Mouse (Mus musculus) central nervous system, embryonic 18 days (tissue): ENCODE results near the gene Vti1b. TPM values are rescaled to one million over a fixed set of nuclear protein-coding genes. Genes with fewer than 3 reads are reported as not detected.

Experiments
- polyA plus RNA-seq: library from polyadenylated mRNA; depleted of rRNA; stranded (reverse); fragments of >200 nt; gene quantifications from 2 replicates; pipeline ENCODE4 v1.2.3, GENCODE M21; 2012; rRNA removed

Gene Vti1b
- 111 and 120 TPM in 2 replicates for polyA plus RNA-seq

DNA sequence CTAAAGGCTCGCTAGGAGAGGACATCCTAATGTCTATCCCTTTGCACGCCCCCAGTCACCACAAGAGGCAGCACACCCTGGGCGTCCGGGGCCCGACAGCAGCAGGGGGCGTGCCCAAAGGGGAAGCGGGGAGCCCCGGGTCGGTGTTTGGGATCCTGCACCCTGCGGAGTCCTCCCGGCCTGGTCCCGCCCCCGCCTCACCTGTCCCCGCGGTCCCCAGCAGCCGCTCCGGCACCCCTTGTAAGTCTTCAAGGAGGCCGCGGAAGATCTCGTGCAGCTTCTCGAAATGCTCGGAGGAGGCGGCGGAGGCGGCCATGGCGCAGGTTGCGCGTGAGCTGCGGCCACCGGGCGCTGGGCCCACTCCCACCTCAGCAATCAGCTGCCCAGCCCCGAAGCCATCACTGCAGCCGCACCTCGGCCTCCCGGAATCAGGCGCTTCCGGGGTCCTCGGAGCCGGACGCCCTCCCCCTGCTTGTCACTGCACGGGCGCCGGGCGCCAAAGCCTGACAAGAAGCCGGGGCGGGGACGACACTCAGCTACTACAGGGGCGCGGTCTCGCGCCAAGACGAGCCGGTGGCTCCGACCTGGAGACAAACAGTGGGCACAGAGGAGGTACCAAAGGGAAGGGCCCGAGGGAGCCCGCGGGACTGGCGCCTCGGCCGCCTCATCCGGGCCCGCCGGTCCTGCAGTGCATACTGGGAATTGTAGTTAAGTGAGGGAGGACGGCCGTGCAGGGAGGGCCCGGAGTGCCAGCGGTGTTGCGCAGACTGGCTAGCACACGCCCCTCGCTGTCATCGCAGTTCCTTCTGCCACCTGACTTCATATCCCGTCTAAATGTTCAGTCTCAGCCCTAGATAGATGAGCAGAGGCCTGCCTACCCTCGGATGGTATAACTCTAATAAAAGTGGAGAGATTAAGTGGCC lies at the start of gene Vti1b:
Gene Vti1b (minus strand): TSS at position 649 of the 923 bp plus-strand sequence.

DNA sequence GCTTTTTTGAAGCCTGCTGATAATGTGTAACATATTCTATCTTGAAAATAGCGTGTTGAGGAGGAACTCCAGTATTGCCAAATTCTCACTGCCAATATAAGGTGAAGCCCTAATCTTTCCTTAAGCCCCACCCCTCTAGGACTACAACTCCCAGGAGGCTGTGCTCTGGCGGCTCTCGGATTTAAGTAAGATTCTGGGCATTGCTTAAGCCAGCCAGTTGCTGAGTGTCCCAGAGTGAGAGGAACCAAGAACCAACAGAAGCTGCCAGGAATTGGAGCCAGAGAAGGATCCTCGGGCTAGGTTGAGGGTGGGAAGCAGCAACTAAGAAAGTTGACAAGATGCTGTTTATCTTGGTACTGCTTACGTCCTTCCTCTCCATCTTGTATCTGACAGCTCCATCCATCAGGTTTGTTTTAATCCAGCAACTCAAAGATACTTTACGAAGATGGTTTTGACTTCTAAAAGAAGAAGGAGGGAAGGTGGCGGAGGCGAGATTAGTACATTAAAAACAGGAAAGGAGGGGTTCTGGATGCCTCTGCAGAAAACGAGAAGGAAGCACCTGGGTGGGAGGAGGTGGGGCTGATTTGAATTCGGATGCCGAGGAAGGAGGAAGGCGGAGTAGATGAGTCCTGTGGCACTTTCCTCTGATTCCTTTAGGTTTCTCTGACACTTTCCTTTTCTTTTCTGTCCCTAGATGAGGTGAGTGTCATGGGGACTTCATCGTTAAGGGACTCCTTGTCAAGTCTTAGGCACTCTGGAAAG lies 36.4 kb upstream of the Vti1b start, which contains the start of gene Rdh12:
Gene Rdh12 (plus strand): TSS at position 212 of the 762 bp plus-strand sequence.

DNA sequence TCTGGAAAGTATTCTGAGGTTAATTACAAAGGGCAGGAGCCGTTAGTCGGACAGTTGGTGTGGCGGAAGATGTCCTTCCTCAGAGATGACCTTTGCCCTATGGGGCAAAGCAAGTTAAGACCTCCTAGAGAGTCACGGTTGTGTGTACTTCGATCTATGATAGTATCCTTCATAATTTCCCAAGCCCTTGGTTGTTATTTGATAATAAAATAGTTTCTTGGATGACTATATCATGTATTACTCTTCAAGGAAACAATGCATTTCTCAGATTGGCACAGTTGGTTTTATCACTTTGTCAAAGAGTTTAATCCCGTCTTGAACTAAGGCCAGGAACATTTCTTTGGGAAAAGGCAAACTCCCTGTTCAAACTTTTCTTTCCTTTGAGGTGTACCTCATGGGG lies 19.7 kb upstream of the Vti1b start, which contains the start of gene Rdh11:
Gene Rdh11 (minus strand): TSS at position 101 of the 400 bp plus-strand sequence.

DNA sequence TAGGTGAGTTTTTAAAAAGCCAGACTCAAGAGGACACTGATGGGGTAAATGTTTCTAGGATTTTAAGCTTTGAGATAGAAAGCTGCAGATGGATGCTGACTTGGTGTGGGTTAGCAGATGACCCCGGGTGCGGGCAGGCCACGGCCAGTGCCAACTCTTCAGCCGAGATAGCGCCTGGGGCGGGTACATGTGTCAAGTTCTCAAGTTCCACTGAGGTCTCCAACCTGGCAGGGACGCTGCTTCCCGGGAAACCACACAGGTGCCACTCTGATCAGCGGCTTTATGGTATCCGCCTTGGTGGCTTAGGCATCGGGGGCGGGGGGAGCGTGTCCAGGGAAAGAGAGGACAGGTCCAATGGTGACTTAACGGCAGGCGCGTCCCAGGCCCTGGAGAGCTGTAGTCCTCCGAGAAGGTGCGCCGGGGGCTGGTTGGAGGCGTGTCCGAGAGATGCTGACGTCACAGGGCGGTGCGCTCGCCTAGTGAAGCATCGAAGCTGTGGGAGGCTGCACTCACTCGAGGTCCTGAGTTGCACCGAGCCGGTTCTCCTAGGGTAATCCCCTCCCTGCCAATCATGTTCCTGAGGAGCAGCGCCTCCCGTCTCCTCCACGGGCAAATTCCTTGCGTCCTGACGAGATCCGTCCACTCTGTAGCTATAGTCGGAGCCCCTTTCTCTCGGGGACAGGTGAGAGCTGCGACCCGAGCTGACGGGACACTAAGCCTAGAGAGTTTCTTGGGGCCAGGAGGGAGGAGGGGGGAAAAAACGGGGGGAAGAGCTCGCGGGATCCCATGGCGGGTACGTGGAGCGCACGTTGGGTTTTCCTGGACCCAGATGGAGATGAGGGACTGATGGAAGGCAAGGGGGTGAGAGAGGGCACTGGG lies 41.9 kb downstream of the Vti1b start, which contains the start of gene Arg2:
Gene Arg2 (plus strand): TSS at position 479 of the 879 bp plus-strand sequence.

Other genes with a start within 250 kb of the Vti1b start
- gene Tmem229b, start 165.0 kb downstream of the Vti1b start, polyA plus RNA-seq: 76.5 and 80.4 TPM in 2 replicates
- 4.4 and 4.6 TPM in 2 replicates for gene Plekhh1, start 143.5 kb downstream of the Vti1b start, polyA plus RNA-seq
- 14.0 and 15.4 TPM in 2 replicates for gene Pigh, start 83.0 kb downstream of the Vti1b start, polyA plus RNA-seq
- gene Arg2, start 41.9 kb downstream of the Vti1b start, polyA plus RNA-seq: 13.4 and 15.0 TPM in 2 replicates
- gene Rdh11, start 19.6 kb upstream of the Vti1b start, polyA plus RNA-seq: 43.1 and 43.6 TPM in 2 replicates
- gene Rdh12, start 36.2 kb upstream of the Vti1b start, polyA plus RNA-seq: 1.6 and 2.1 TPM in 2 replicates
- gene Zfyve26, start 123.6 kb upstream of the Vti1b start, polyA plus RNA-seq: 21.3 and 22.6 TPM in 2 replicates
- gene Rad51b, start 124.6 kb upstream of the Vti1b start, polyA plus RNA-seq: 0.39 and 0.71 TPM in 2 replicates